In genomic region chr12:102302322-102302721, GRCm38 (mm10) we compare ENCODE assay signal across 10 mouse cellular contexts. TPM values are rescaled to one million over a fixed set of nuclear protein-coding genes. Genes with fewer than 3 reads are reported as not detected.
DNase-seq lines count a peak whose midpoint lies in the region; ATAC-seq lines count a peak whose summit lies in the region.
"Had no signal": no experiment of that assay in that cellular context is flagged by ENCODE, and none has a peak within 500 bp of the region (broad histone marks: within the 10 kb centered on the region; RNA-seq: fewer than 3 reads in every experiment).

No protein-coding gene starts in this region.

- H3K27me3 ChIP-seq in kidney, embryonic 14.5 days (ENCODE audit: control insufficient read depth, insufficient read depth, low read length) = no peaks in the 10 kb centered on the region
- no peaks in the 10 kb centered on the region for H3K27me3 ChIP-seq in limb, embryonic 12.5 days
- H3K27me3 ChIP-seq: limb, embryonic 13.5 days; Patski had no signal

- 67% methylated on average over 9 of the region's 9 CpGs for WGBS in kidney, embryonic 14.5 days
- 65% methylated on average over 9 of the region's 9 CpGs for WGBS in limb, embryonic 12.5 days

- H3K4me1 ChIP-seq in kidney, embryonic 14.5 days (ENCODE audit: control insufficient read depth, insufficient read depth, low read length) = peaks cover 18% of the 10 kb centered on the region
- 0 out of 2 replicates have a peak, but pooled peaks cover 5% of the 10 kb centered on the region for H3K4me1 ChIP-seq in limb, embryonic 12.5 days (replicated peaks)

- no peaks in the 10 kb centered on the region for H3K9me3 ChIP-seq in kidney, embryonic 14.5 days (ENCODE audit: control insufficient read depth, low read length)
- H3K9me3 ChIP-seq in limb, embryonic 12.5 days = no peaks in the 10 kb centered on the region
- H3K9me3 ChIP-seq: limb, embryonic 13.5 days had no signal

- H3K4me3 ChIP-seq in kidney, embryonic 14.5 days (ENCODE audit: low read length) = no peak overlapping the region
- H3K4me3 ChIP-seq in limb, embryonic 12.5 days (replicated peaks) = no peak overlapping the region
- H3K4me3 ChIP-seq: limb, embryonic 13.5 days had no signal

- peak; percentile 37 for DNase-seq in kidney, adult 18-20 months
- DNase-seq in heart, postnatal 4 days = peak; percentile 29
- peak; percentile 72 to 74 for DNase-seq in spleen, postnatal 36 days (ENCODE audit: low spot score in 2 of 2)
- DNase-seq in layer of hippocampus, postnatal 36 days = no peak
- DNase-seq in adipocyte (ENCODE audit: low spot score) = no peak
- DNase-seq: embryo, embryonic 11 days had no signal

- no peaks in the 10 kb centered on the region for H3K36me3 ChIP-seq in kidney, embryonic 14.5 days (ENCODE audit: control insufficient read depth, insufficient read depth, low read length)
- H3K36me3 ChIP-seq in limb, embryonic 12.5 days = no peaks in the 10 kb centered on the region
- H3K36me3 ChIP-seq: limb, embryonic 13.5 days had no signal

- no peak for ATAC-seq in kidney, embryonic 14.5 days (ENCODE audit: low FRiP score, low TSS enrichment)
- ATAC-seq in limb, embryonic 12.5 days (ENCODE audit: insufficient number of reproducible peaks, insufficient read depth, low FRiP score, low TSS enrichment, low read depth) = no peak
- ATAC-seq: Patski had no signal

- no peak overlapping the region for H3K4me2 ChIP-seq in kidney, embryonic 14.5 days (replicated peaks; ENCODE audit: low read depth, low read length)
- H3K4me2 ChIP-seq in limb, embryonic 12.5 days = no peak overlapping the region
- H3K4me2 ChIP-seq: limb, embryonic 13.5 days had no signal

- no peak overlapping the region for H3K9ac ChIP-seq in kidney, embryonic 14.5 days (ENCODE audit: low read depth, low read length)
- H3K9ac ChIP-seq in limb, embryonic 12.5 days (replicated peaks) = no peak overlapping the region
- H3K9ac ChIP-seq: limb, embryonic 13.5 days had no signal

- no peak overlapping the region for H3K27ac ChIP-seq in kidney, embryonic 14.5 days (ENCODE audit: low read depth, low read length)
- peak overlapping the region; percentile 19; the same call in 1 of the 2 replicates for H3K27ac ChIP-seq in limb, embryonic 12.5 days
- H3K27ac ChIP-seq: limb, embryonic 13.5 days had no signal

RNA-seq across cellular contexts. Expression of gene Rin3, which starts 19.5 kb away (rescaled TPM):
- polyA plus RNA-seq in kidney, embryonic 14.5 days (2014; fragmentation: Nextera tagmentation; extraction: Ambion mirVana) = 6.7 and 9.2 TPM in 2 replicates
- 10 to 100 TPM; 21.1 to 21.5 TPM for total RNA-seq in heart, postnatal 4 days (2021)
- polyA plus RNA-seq in limb, embryonic 12.5 days (2016; fragmentation: Nextera tagmentation; extraction: Ambion mirVana) = 3.6 and 4.4 TPM in 2 replicates
- total RNA-seq in layer of hippocampus, postnatal 36 days (2021) = 1 to 10 TPM; 2.1 to 4.3 TPM

Comparison
In these comparisons a context has a peak if more than half of its experiments do, and no peak if none do; other contexts are left out.
1. DNase-seq: peak in kidney, adult 18-20 months (single experiment), heart, postnatal 4 days (single experiment) and spleen, postnatal 36 days (2 of 2); none in layer of hippocampus, postnatal 36 days (0 of 2) and adipocyte (single experiment).
2. RNA of gene Rin3, which starts 19.5 kb away (total RNA-seq): 21.1 to 21.5 TPM in heart, postnatal 4 days; 2.1 to 4.3 TPM in layer of hippocampus, postnatal 36 days; every median in the first group is over 4 times any median in the second.